Mouse (Mus musculus) yolk sac, embryonic 10.5 days (tissue): ENCODE results near the gene Schip1.

ENCODE experiments used
- DNase-seq: peaks from one replicate; pipeline ENCODE4 v3.0.0-alpha.2; 2017; ENCODE audit warnings: low spot score

Schip1 gene

GRCm38 (mm10) chr3:68479266-68479665 is 414.7 kb downstream of the Schip1 start:
- DNase-seq: no peak

GRCm38 (mm10) chr3:68483517-68483916 is 418.9 kb downstream of the Schip1 start:
- DNase-seq: no peak

GRCm38 (mm10) chr3:68484021-68484420 is 419.4 kb downstream of the Schip1 start:
- no peak for DNase-seq

- no peak for DNase-seq
Observed at GRCm38 (mm10) chr3:68484561-68484960, 420.0 kb downstream of the Schip1 start.

- DNase-seq: no peak
Observed at GRCm38 (mm10) chr3:68487621-68488020, 423.0 kb downstream of the Schip1 start.

GRCm38 (mm10) chr3:68488316-68488715 is 423.7 kb downstream of the Schip1 start:
- no peak for DNase-seq

GRCm38 (mm10) chr3:68491516-68491915 is 426.9 kb downstream of the Schip1 start:
- DNase-seq: no peak

- no peak for DNase-seq
Observed at GRCm38 (mm10) chr3:68492066-68492465, 427.5 kb downstream of the Schip1 start.

GRCm38 (mm10) chr3:68492513-68492912 is 427.9 kb downstream of the Schip1 start:
- DNase-seq: peak; percentile 42

- DNase-seq: peak; percentile 87
Observed at GRCm38 (mm10) chr3:68493170-68493585, 428.6 kb downstream of the Schip1 start.

GRCm38 (mm10) chr3:68493586-68494295 is 429.1 kb downstream of the Schip1 start:
- peak; percentile 94 for DNase-seq

- DNase-seq: no peak
Observed at GRCm38 (mm10) chr3:68494296-68495095, 429.9 kb downstream of the Schip1 start.

- peak; percentile 69 for DNase-seq
Observed at GRCm38 (mm10) chr3:68495096-68495735, 430.6 kb downstream of the Schip1 start.

GRCm38 (mm10) chr3:68495736-68496242 is 431.2 kb downstream of the Schip1 start:
- peak; percentile 45 for DNase-seq

- DNase-seq: no peak
Observed at GRCm38 (mm10) chr3:68496513-68496912, 431.9 kb downstream of the Schip1 start.

GRCm38 (mm10) chr3:68499532-68500152 is 435.0 kb downstream of the Schip1 start:
- DNase-seq: no peak

- DNase-seq: no peak
Observed at GRCm38 (mm10) chr3:68504838-68505237, 440.2 kb downstream of the Schip1 start.

GRCm38 (mm10) chr3:68506769-68507318 is 442.2 kb downstream of the Schip1 start:
- DNase-seq: peak; percentile 44

- peak; percentile 40 for DNase-seq
Observed at GRCm38 (mm10) chr3:68508629-68509028, 444.0 kb downstream of the Schip1 start.

- no peak for DNase-seq
Observed at GRCm38 (mm10) chr3:68510872-68511271, 446.3 kb downstream of the Schip1 start.

- DNase-seq: no peak
Observed at GRCm38 (mm10) chr3:68511744-68512143, 447.1 kb downstream of the Schip1 start.

GRCm38 (mm10) chr3:68512327-68512726 is 447.7 kb downstream of the Schip1 start:
- DNase-seq: no peak
